Mouse (Mus musculus) midbrain, embryonic 10.5 days (tissue): ENCODE measurements around the gene Slc36a1. TPM values are rescaled to one million over a fixed set of nuclear protein-coding genes. Genes with fewer than 3 reads are reported as not detected.

Experiments
- DNase-seq: peaks from one replicate; pipeline ENCODE4 v3.0.0-alpha.2; 2017; ENCODE audit warnings: low spot score
- H3K27ac ChIP-seq: fragments of 300-500 bp; sonication (generic); replicated peaks from 2 replicates; pipeline ENCODE4 v1.5.1; 2016; ENCODE audit warnings: mild to moderate bottlenecking
- H3K27me3 ChIP-seq: fragments of 300-500 bp; sonication (generic); 2 replicates; pipeline ENCODE4 v1.6.1; 2016; ENCODE audit warnings: low read depth, mild to moderate bottlenecking; ENCODE audit not compliant: poor library complexity, severe bottlenecking
- H3K36me3 ChIP-seq: fragments of 300-500 bp; sonication (generic); 2 replicates; pipeline ENCODE4 v1.6.1; 2016; ENCODE audit warnings: mild to moderate bottlenecking, moderate library complexity
- H3K4me1 ChIP-seq: fragments of 300-500 bp; sonication (generic); 2 replicates; pipeline ENCODE4 v1.6.1; 2016
- H3K4me3 ChIP-seq: fragments of 300-500 bp; sonication (generic); 2 replicates; pipeline ENCODE4 v1.5.1; 2016; ENCODE audit warnings: mild to moderate bottlenecking, moderate library complexity
- H3K9me3 ChIP-seq: fragments of 300-500 bp; sonication (generic); replicated peaks from 2 replicates; pipeline ENCODE4 v1.6.1; 2016; ENCODE audit warnings: mild to moderate bottlenecking
- WGBS: fragments of 180-500 bp; shearing (Covaris S2); methylation state at CpG from one replicate; pipeline ENCODE4 v1.1.7; 2016; 5-methylcytosine and 5-hydroxymethylcytosine counted together
- polyA plus RNA-seq: library from polyadenylated mRNA; unstranded; fragments of >200 nt; fragmentation: Nextera tagmentation; extraction: Ambion mirVana; gene quantifications from 2 replicates; pipeline ENCODE4 v1.2.1, GENCODE M21; 2016

Slc36a1 gene
- polyA plus RNA-seq, 1 experiment from 2014 or later: 1.0 TPM

- Histone ChIP-seq H3K27me3 (no peaks in the 10 kb centered on the region), H3K4me3 (no peak overlapping the region), H3K36me3 (no peaks in the 10 kb centered on the region), H3K9me3 (no peaks in the 10 kb centered on the region), H3K27ac (no peak overlapping the region), H3K4me1 (no peaks in the 10 kb centered on the region)
- DNase-seq: no peak
- 87% methylated on average over 6 of the region's 6 CpGs for WGBS
Observed at GRCm38 (mm10) chr11:55250527-55250926, 46.4 kb downstream of the Slc36a1 start.

- 93% methylated on average over 9 of the region's 9 CpGs for WGBS
- no peaks in the 10 kb centered on the region for H3K36me3 ChIP-seq
- DNase-seq: no peak
- no peaks in the 10 kb centered on the region for H3K9me3 ChIP-seq
- H3K27ac ChIP-seq: no peak overlapping the region
- no peaks in the 10 kb centered on the region for H3K4me1 ChIP-seq
- H3K4me3 ChIP-seq: no peak overlapping the region
- no peaks in the 10 kb centered on the region for H3K27me3 ChIP-seq
Observed at GRCm38 (mm10) chr11:55253391-55253790, 49.2 kb downstream of the Slc36a1 start.

DNA sequence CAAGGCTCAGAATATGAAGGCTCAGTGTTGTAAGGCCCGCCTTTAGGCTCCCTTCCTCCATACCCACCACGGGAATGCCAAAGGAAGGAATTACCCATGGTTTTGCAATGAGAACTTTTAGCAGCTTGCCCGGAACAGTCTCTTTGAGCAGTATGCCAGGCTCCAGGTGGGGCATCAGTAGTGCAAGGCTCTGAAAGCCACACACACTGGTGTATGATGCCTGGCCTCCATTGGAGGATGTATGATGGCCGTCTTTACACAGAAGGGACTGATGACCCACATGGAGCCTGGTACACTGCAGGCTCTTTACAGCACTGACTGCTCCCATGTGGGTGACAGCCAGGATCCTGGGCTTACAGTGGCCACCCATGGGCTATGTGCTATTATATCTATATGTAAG, 57.0 kb downstream of the Slc36a1 start:
- Histone ChIP-seq H3K36me3 (no peaks in the 10 kb centered on the region), H3K4me1 (no peaks in the 10 kb centered on the region), H3K27me3 (no peaks in the 10 kb centered on the region), H3K9me3 (no peaks in the 10 kb centered on the region), H3K27ac (no peak overlapping the region), H3K4me3 (no peak overlapping the region)
- WGBS: 91% methylated on average over 4 of the region's 4 CpGs
- DNase-seq: no peak

GRCm38 (mm10) chr11:55262000-55262399, 57.9 kb downstream of the Slc36a1 start:
- Histone ChIP-seq H3K36me3 (no peaks in the 10 kb centered on the region), H3K9me3 (no peaks in the 10 kb centered on the region), H3K4me3 (no peak overlapping the region), H3K4me1 (no peaks in the 10 kb centered on the region), H3K27me3 (no peaks in the 10 kb centered on the region), H3K27ac (no peak overlapping the region)
- 81% methylated on average over 5 of the region's 5 CpGs for WGBS
- DNase-seq: no peak

GRCm38 (mm10) chr11:55264318-55264717, 60.2 kb downstream of the Slc36a1 start:
- Histone ChIP-seq H3K27ac (no peak overlapping the region), H3K36me3 (no peaks in the 10 kb centered on the region), H3K4me3 (no peak overlapping the region), H3K27me3 (no peaks in the 10 kb centered on the region), H3K4me1 (no peaks in the 10 kb centered on the region), H3K9me3 (no peaks in the 10 kb centered on the region)
- WGBS: 81% methylated on average over 2 of the region's 2 CpGs
- DNase-seq: no peak

DNA sequence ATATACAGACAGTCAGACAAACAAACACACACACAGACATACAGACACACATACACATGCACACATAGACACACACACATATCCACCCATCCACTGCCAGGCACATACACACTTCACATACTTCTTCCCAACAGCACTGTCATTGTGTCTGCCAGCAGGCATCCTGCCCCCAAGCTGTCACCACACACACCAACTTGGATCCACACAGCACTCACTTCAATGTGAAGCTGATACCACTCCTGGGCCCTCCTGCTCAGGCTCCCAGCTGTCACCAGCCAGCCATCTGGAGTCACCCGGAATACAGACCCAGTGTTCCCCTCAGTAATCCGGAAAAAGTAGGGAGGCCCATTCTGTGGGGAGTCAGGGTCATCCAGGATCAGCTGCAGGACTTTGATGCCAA, 61.5 kb downstream of the Slc36a1 start:
- Histone ChIP-seq H3K9me3 (no peaks in the 10 kb centered on the region), H3K27me3 (no peaks in the 10 kb centered on the region), H3K27ac (no peak overlapping the region), H3K4me1 (no peaks in the 10 kb centered on the region), H3K36me3 (no peaks in the 10 kb centered on the region), H3K4me3 (no peak overlapping the region)
- 52% methylated on average over 2 of the region's 2 CpGs for WGBS
- no peak for DNase-seq

DNA sequence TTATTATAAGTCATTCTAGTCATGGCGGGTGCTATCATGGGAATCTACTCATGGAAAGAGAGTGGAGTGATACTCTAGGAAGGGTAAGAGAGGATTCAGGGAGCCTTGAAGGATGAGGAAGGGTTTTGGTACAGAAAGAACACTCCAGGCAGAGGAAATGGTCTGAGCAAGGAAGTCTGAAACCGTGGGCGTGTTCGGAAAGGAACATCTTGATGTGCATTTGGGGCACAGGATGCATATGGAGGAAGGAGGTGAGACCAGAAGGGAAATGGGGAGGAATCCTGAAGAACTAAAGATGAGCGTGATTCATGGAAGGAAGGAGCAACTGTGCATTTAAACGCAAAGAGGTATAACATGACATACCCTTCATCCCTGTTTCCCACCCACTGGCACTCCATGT, 64.4 kb downstream of the Slc36a1 start:
- no peaks in the 10 kb centered on the region for H3K27me3 ChIP-seq
- H3K9me3 ChIP-seq: no peaks in the 10 kb centered on the region
- H3K27ac ChIP-seq: no peak overlapping the region
- H3K4me3 ChIP-seq: no peak overlapping the region
- DNase-seq: no peak
- 87% methylated on average over 6 of the region's 6 CpGs for WGBS
- H3K4me1 ChIP-seq: no peaks in the 10 kb centered on the region
- H3K36me3 ChIP-seq: no peaks in the 10 kb centered on the region

DNA sequence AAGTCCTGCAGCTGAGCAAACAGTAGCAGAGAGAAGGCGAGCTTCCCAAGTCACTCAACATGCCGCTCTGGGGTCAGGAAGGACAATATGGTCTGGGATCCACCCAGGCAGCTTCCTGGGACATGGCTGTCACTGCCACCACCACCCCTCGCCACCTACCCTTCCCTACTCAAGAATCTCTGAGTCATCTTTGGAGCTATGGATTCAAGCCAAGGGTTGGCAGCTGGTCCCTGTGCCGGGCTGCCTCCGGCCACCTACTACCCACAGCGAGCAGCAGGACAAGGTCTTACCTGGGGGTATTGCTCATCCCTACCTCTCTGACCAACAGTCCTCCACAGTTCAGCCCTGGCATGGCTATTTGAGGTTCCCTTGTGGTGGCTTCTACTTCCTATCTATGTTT, 70.6 kb downstream of the Slc36a1 start:
- WGBS: 82% methylated on average over 6 of the region's 6 CpGs
- Histone ChIP-seq H3K9me3 (no peaks in the 10 kb centered on the region), H3K4me1 (no peaks in the 10 kb centered on the region), H3K36me3 (no peaks in the 10 kb centered on the region), H3K27me3 (no peaks in the 10 kb centered on the region), H3K4me3 (no peak overlapping the region), H3K27ac (no peak overlapping the region)
- no peak for DNase-seq

Other genes with a start within 250 kb of the Slc36a1 start
- gene Tnip1, start 241.4 kb upstream of the Slc36a1 start, polyA plus RNA-seq: 9.5 and 11.6 TPM in 2 replicates
- gene Anxa6, start 170.9 kb upstream of the Slc36a1 start, polyA plus RNA-seq: 53.9 and 71.1 TPM in 2 replicates
- 0.34 and 0.39 TPM in 2 replicates for gene Ccdc69, start 126.2 kb upstream of the Slc36a1 start, polyA plus RNA-seq
- 9.3 and 11.9 TPM in 2 replicates for gene Gm2a, start 106.2 kb upstream of the Slc36a1 start, polyA plus RNA-seq
- gene Slc36a3, start 52.6 kb upstream of the Slc36a1 start, polyA plus RNA-seq: not detected in 2 replicates
- 0.17 and 0.20 TPM in 2 replicates for gene Slc36a2, start 19.3 kb upstream of the Slc36a1 start, polyA plus RNA-seq
- 0.02 and 0.04 TPM in 2 replicates for gene Fat2, start 132.2 kb downstream of the Slc36a1 start, polyA plus RNA-seq
- 333 and 416 TPM in 2 replicates for gene Sparc, start 218.8 kb downstream of the Slc36a1 start, polyA plus RNA-seq